Mouse (Mus musculus): ENCODE data around the gene Cass4. TPM values are rescaled to one million over a fixed set of nuclear protein-coding genes. Genes with fewer than 3 reads are reported as not detected.

The Cass4 gene
- polyA plus RNA-seq, 1 experiment from 2014 or later = 0.06 TPM

- no peak overlapping the region for H3K9ac ChIP-seq (ENCODE audit: low read depth, low read length)
- H3K4me3 ChIP-seq (ENCODE audit: low read length) = no peak overlapping the region
- H3K4me2 ChIP-seq (ENCODE audit: low read length) = no peak overlapping the region
- H3K27ac ChIP-seq (ENCODE audit: low read depth, low read length) = no peak overlapping the region
- 51% methylated on average over 5 of the region's 5 CpGs for WGBS
- H3K4me1 ChIP-seq (ENCODE audit: control insufficient read depth, insufficient read depth, low read depth, low read length) = peaks cover 3% of the 10 kb centered on the region
- no peaks in the 10 kb centered on the region for H3K27me3 ChIP-seq (replicated peaks; ENCODE audit: control insufficient read depth, insufficient read depth, low read length)
- no peaks in the 10 kb centered on the region for H3K36me3 ChIP-seq (ENCODE audit: control insufficient read depth, insufficient read depth, low read length)
- ATAC-seq = no peak
- H3K9me3 ChIP-seq (ENCODE audit: control insufficient read depth, low read length) = no peaks in the 10 kb centered on the region
These were observed 20.3 kb downstream of the Cass4 start for GRCm38 (mm10) chr2:172413894-172414293.

DNA sequence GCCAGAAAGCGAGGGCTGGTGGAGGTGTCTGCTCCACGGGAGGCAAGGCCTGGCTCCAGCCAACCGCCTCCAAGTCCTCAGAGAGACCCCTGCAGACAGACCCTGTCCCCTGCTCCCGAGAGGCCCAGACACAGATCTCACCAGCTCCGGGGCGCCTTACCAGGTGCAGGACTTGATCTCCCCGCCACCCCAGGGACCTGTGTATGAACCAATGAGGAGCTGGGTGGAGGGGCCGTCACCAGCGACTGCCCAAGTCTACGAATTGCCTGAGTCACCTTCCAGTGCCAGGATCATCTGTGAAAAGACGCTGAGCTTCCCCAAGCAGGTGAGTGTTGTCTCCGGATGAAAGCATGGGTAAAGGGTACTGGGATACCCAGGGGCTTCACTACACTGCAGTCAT lies 22.6 kb downstream of the Cass4 start:
- 64% methylated on average over 12 of the region's 12 CpGs for WGBS
- no peak overlapping the region for H3K9ac ChIP-seq (ENCODE audit: low read depth, low read length)
- no peaks in the 10 kb centered on the region for H3K27me3 ChIP-seq (replicated peaks; ENCODE audit: control insufficient read depth, insufficient read depth, low read length)
- peaks cover 3% of the 10 kb centered on the region for H3K4me1 ChIP-seq (ENCODE audit: control insufficient read depth, insufficient read depth, low read depth, low read length)
- H3K4me2 ChIP-seq (ENCODE audit: low read length) = no peak overlapping the region
- no peaks in the 10 kb centered on the region for H3K9me3 ChIP-seq (ENCODE audit: control insufficient read depth, low read length)
- ATAC-seq = no peak
- H3K36me3 ChIP-seq (ENCODE audit: control insufficient read depth, insufficient read depth, low read length) = no peaks in the 10 kb centered on the region
- no peak overlapping the region for H3K27ac ChIP-seq (ENCODE audit: low read depth, low read length)
- H3K4me3 ChIP-seq (ENCODE audit: low read length) = no peak overlapping the region

DNA sequence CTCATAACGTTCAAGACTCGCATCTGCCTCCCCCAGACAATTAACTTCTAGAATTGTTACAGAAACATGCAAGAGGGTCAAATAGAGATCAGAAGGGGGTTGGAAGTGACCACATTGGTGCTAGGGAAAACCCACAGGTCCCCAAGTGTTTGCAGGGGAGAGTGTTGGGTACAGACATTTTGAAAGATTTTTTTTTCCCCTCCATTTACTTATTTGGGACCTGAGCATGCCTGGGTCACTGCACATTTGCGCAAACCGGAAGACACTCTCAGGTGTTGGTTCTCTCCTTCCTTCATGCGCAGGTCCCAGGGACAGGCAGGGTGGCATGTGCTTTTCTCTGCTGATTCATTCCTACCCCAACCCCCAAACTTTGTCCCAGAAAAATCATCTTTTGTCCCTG lies 23.3 kb downstream of the Cass4 start:
- no peak for ATAC-seq
- Histone ChIP-seq H3K27ac (ENCODE audit: low read depth, low read length) (no peak overlapping the region), H3K4me2 (ENCODE audit: low read length) (no peak overlapping the region), H3K9me3 (ENCODE audit: control insufficient read depth, low read length) (no peaks in the 10 kb centered on the region), H3K9ac (ENCODE audit: low read depth, low read length) (no peak overlapping the region), H3K4me1 (ENCODE audit: control insufficient read depth, insufficient read depth, low read depth, low read length) (peaks cover 3% of the 10 kb centered on the region), H3K27me3 (replicated peaks; ENCODE audit: control insufficient read depth, insufficient read depth, low read length) (no peaks in the 10 kb centered on the region), H3K36me3 (ENCODE audit: control insufficient read depth, insufficient read depth, low read length) (no peaks in the 10 kb centered on the region), H3K4me3 (ENCODE audit: low read length) (no peak overlapping the region)
- 90% methylated on average over 5 of the region's 5 CpGs for WGBS

DNA sequence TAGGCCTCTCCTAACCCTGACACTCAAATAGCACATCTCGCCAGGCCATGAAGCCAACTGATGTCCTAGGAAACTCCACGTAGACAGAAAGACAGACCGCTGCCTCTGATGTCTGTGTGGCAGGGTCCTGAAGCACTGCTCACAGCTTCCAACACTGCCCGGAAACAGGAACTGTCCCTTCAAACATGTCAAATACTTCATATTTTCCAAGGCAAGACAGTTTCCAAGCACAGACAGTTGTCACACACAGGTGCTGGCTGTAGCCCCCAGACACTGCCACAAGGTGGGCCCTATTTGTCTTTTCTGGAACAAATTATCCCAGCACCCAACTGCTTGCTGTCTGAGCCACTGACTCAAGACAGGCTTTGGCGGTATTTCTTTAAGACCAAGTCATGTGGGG lies 24.6 kb downstream of the Cass4 start:
- no peak overlapping the region for H3K27ac ChIP-seq (ENCODE audit: low read depth, low read length)
- H3K9ac ChIP-seq (ENCODE audit: low read depth, low read length) = no peak overlapping the region
- no peaks in the 10 kb centered on the region for H3K9me3 ChIP-seq (ENCODE audit: control insufficient read depth, low read length)
- H3K4me2 ChIP-seq (ENCODE audit: low read length) = no peak overlapping the region
- H3K27me3 ChIP-seq (replicated peaks; ENCODE audit: control insufficient read depth, insufficient read depth, low read length) = no peaks in the 10 kb centered on the region
- no peak for ATAC-seq
- H3K4me1 ChIP-seq (ENCODE audit: control insufficient read depth, insufficient read depth, low read depth, low read length) = no peaks in the 10 kb centered on the region
- H3K36me3 ChIP-seq (ENCODE audit: control insufficient read depth, insufficient read depth, low read length) = no peaks in the 10 kb centered on the region
- WGBS = 86% methylated on average over 5 of the region's 5 CpGs
- H3K4me3 ChIP-seq (ENCODE audit: low read length) = no peak overlapping the region

DNA sequence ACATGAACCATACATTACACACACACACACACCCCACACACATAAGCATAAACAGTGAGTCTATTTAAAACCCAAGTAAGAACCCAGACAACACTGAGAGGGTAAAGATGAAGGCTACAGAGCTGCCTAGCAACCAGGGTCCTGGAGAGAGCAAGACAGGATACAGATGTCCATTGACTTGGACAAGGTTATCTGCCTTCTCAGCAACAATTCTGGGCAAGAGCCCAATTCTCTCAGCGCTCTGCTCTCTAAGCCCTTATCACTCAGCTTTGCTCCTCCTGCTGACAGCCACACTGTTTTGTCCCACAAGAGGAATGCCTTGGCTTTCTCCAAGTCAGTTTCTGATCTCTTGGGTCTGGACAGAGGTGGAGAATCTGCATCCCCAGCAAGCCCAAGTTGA lies 37.0 kb downstream of the Cass4 start:
- Histone ChIP-seq H3K27ac (ENCODE audit: low read depth, low read length) (no peak overlapping the region), H3K4me2 (ENCODE audit: low read length) (no peak overlapping the region), H3K9ac (ENCODE audit: low read depth, low read length) (no peak overlapping the region), H3K27me3 (replicated peaks; ENCODE audit: control insufficient read depth, insufficient read depth, low read length) (no peaks in the 10 kb centered on the region), H3K4me3 (ENCODE audit: low read length) (no peak overlapping the region), H3K9me3 (ENCODE audit: control insufficient read depth, low read length) (no peaks in the 10 kb centered on the region), H3K4me1 (ENCODE audit: control insufficient read depth, insufficient read depth, low read depth, low read length) (no peaks in the 10 kb centered on the region), H3K36me3 (ENCODE audit: control insufficient read depth, insufficient read depth, low read length) (no peaks in the 10 kb centered on the region)
- ATAC-seq = no peak
- 55% methylated on average over 1 of the region's 1 CpGs for WGBS

- H3K36me3 ChIP-seq (ENCODE audit: control insufficient read depth, insufficient read depth, low read length) = no peaks in the 10 kb centered on the region
- H3K4me1 ChIP-seq (ENCODE audit: control insufficient read depth, insufficient read depth, low read depth, low read length) = no peaks in the 10 kb centered on the region
- no peak for ATAC-seq
- no peak overlapping the region for H3K4me3 ChIP-seq (ENCODE audit: low read length)
- H3K27me3 ChIP-seq (replicated peaks; ENCODE audit: control insufficient read depth, insufficient read depth, low read length) = no peaks in the 10 kb centered on the region
- WGBS = 56% methylated on average over 5 of the region's 5 CpGs
- no peak overlapping the region for H3K27ac ChIP-seq (ENCODE audit: low read depth, low read length)
- H3K9ac ChIP-seq (ENCODE audit: low read depth, low read length) = no peak overlapping the region
- H3K4me2 ChIP-seq (ENCODE audit: low read length) = no peak overlapping the region
- no peaks in the 10 kb centered on the region for H3K9me3 ChIP-seq (ENCODE audit: control insufficient read depth, low read length)
These were observed 40.2 kb downstream of the Cass4 start for GRCm38 (mm10) chr2:172433746-172434145.

GRCm38 (mm10) chr2:172437371-172437952 lies 43.9 kb downstream of the Cass4 start:
- no peak for ATAC-seq

GRCm38 (mm10) chr2:172439843-172440639 lies 46.4 kb downstream of the Cass4 start, which contains the start of gene Rtf2:
Gene Rtf2 (plus strand): TSS chr2:172440556.
- Histone ChIP-seq H3K27ac (ENCODE audit: low read depth, low read length) (peak within 1 kb of the TSS; percentile 75), H3K9me3 (ENCODE audit: control insufficient read depth, low read length) (no peaks in the 10 kb centered on the region), H3K36me3 (ENCODE audit: control insufficient read depth, insufficient read depth, low read length) (no peaks in the 10 kb centered on the region), H3K9ac (ENCODE audit: low read depth, low read length) (peak within 1 kb of the TSS; percentile 66), H3K4me1 (ENCODE audit: control insufficient read depth, insufficient read depth, low read depth, low read length) (peaks cover 22% of the 10 kb centered on the region), H3K4me2 (ENCODE audit: low read length) (peak within 1 kb of the TSS; percentile 80), H3K4me3 (ENCODE audit: low read length) (peak within 1 kb of the TSS; percentile 65), H3K27me3 (replicated peaks; ENCODE audit: control insufficient read depth, insufficient read depth, low read length) (no peaks in the 10 kb centered on the region)
- 2% methylated on average over 35 of the region's 35 CpGs for WGBS
- peak; percentile 98 for ATAC-seq

More at GRCm38 (mm10) chr2:172437371-172437952, 43.9 kb downstream of the Cass4 start:
- WGBS = 68% methylated on average over 16 of the region's 16 CpGs
- Histone ChIP-seq H3K27me3 (replicated peaks; ENCODE audit: control insufficient read depth, insufficient read depth, low read length) (no peaks in the 10 kb centered on the region), H3K4me2 (ENCODE audit: low read length) (no peak overlapping the region), H3K9me3 (ENCODE audit: control insufficient read depth, low read length) (no peaks in the 10 kb centered on the region), H3K36me3 (ENCODE audit: control insufficient read depth, insufficient read depth, low read length) (no peaks in the 10 kb centered on the region), H3K27ac (ENCODE audit: low read depth, low read length) (no peak overlapping the region), H3K4me3 (ENCODE audit: low read length) (no peak overlapping the region), H3K9ac (ENCODE audit: low read depth, low read length) (no peak overlapping the region), H3K4me1 (ENCODE audit: control insufficient read depth, insufficient read depth, low read depth, low read length) (peaks cover 19% of the 10 kb centered on the region)

DNA sequence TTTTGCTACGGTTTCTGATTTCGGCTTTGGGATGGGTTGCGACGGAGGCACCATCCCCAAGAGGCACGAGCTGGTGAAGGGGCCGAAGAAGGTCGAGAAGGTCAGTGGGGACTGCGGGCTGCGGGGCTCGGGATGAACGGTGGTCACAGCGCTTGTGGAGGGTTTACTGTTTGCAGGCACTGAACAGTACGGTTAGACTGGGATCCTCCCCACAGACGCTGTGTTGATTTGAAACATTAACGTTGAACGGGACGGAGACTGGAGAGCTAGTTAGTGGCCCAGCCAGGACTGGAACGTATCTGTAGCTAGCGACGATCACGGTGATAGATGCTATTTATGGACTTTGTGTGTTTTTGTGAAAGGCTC lies 47.0 kb downstream of the Cass4 start:
- peak; percentile 78 for ATAC-seq
- Histone ChIP-seq H3K36me3 (ENCODE audit: control insufficient read depth, insufficient read depth, low read length) (peaks cover under 1% of the 10 kb centered on the region; the same call in 1 of the 2 replicates), H3K9ac (ENCODE audit: low read depth, low read length) (peak overlapping the region; percentile 66), H3K9me3 (ENCODE audit: control insufficient read depth, low read length) (no peaks in the 10 kb centered on the region), H3K4me3 (ENCODE audit: low read length) (peak overlapping the region; percentile 65), H3K4me1 (ENCODE audit: control insufficient read depth, insufficient read depth, low read depth, low read length) (peaks cover 22% of the 10 kb centered on the region), H3K27ac (ENCODE audit: low read depth, low read length) (peak overlapping the region; percentile 60; the same call in 1 of the 2 replicates), H3K27me3 (replicated peaks; ENCODE audit: control insufficient read depth, insufficient read depth, low read length) (no peaks in the 10 kb centered on the region), H3K4me2 (ENCODE audit: low read length) (peak overlapping the region; percentile 80)
- 0% methylated on average over 21 of the region's 21 CpGs for WGBS

Data from hindbrain, embryonic 16.5 days (tissue).